Mouse (Mus musculus): ENCODE results near the gene Isyna1. TPM values are rescaled to one million over a fixed set of nuclear protein-coding genes. Genes with fewer than 3 reads are reported as not detected.
"Not testable (repeated sequence)": the region's sequence is repeated elsewhere in the genome, so short reads cannot be mapped to it uniquely, and the experiment has no call there.

Gene Isyna1
- polyA plus RNA-seq, 1 experiment, result 49.6 TPM

DNA sequence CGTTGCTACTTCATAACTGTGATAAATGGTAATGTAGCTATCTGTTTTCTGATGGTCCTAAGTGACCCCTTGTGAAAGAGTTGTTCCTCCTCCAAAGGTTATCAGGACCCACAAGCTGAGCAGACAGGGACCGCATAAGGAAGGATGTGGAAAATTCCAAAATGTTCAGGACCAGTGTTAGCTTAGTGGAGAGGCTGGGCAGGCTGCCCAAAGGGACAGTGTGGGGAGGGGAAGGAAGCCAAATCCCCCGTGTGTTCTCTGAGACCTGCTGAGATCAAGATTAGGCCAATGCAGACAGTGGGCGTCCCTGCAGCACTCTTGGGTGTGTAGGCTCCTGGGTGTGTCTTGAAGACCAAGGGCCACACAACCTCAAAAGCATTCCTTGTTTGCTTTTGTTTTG lies 19.3 kb upstream of the Isyna1 start:
- DNase-seq (ENCODE audit: low spot score), result no peak

DNA sequence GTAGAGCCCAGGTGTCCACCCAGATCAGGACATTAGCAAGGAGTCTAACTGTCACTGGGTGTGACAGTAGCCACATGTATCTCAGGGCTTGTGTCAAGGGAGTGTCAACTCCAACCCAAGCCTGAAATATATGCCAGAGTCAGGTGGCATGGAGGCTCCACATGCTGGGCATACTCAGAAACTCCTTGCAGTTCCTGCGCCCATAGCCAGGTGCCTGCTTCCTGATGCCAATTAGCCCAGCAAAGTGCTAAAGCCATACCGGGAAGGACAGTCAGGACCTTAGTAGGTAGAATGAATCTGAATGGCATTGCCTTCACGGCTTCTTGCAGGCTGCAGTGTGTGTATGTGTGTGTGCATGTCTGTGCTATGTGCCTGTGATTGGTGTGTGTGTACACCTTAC lies 17.0 kb upstream of the Isyna1 start:
- DNase-seq (ENCODE audit: low spot score), result no peak

DNA sequence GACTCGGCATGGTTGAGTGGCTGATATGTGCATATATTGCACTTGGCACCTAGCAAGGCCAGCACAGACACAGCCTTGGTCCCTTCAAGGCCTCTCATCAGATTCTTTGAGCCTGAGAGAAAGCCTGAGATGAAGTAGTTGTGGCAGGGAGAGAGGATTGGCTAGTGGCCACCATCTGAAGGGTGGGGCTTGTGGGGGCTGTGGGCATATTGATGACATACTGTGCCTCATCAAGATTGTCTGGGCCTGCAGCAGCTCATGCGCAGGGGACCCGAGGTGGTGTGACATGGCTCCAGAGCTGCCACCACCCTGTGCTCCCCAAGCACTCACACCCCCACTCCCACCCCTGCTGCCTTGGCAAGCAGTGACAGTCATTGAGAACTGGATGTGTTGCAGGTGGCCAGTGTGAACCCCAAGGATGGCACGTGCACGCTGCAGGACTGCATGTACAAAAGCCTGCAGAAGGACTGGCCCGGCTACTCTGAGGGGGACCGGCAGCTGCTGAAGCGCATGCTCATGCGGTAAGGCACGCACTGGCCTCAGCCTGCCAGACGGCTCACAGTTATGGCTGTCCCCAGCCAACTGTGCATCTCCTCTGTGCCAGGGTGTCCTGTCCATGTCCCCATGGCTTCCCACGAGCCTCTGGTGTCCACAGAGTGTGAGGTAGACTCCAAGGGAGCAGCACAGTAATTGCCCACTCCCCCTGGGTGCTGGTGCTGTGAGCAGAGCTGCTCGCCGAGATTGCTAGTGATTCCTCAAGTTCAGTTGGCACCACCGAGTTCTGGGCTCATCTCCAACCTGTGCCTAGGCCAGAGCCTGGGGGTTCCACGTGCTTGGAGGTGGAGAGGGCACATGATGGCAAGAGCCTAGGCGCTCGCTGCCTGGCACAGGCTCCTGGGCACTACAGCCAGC lies 10.4 kb upstream of the Isyna1 start:
- DNase-seq (ENCODE audit: low spot score), result no peak

DNA sequence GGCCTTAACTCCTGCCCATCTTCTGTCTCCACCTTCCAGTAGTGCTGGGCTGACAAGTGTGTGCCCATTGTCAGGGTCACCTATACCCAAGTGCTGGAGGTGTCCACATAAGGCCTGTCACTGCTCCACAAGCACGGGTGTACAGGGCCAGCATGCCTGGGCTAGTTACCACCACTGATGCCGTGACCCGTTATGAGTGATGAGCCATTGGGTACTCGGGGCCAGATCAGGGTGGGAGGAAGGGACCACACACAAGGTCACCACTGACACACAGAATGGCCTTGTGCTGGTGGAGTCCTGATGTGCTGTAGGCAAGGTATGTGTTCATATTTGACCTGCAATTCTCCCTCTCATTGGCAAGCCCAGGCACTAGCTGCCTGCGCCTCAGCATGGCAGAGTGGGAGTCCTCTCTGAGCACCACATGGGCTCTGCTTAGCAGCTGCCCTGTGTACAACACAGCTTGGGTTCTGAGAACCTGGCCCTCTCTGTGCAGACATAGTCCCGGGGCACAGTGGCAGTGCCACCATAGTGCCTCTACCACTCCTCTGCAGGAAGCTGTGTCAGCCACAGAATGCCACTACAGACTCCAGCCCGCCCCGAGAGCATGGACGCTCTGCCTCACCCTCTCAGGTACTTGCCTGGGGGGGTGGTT lies 9.4 kb upstream of the Isyna1 start:
- no peak for DNase-seq (ENCODE audit: low spot score)

DNA sequence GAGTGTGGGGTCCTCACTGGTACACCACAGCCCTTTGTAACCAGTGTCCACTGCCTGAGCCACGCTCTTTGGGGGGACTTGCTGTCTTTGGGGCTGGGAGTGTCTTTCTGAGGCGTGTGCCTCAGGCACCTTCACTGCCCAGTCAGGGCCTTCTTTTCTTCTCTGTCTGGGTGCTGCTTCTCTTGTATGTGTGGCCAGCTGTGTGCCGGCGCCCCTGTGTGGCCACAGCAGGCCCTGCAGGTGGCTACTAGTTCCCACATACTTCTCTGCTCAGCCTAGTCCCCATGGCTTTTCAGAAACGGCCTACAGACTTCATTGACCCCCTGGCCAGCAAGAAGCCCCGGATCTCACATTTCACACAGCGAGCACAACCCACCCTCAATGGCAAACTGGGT lies 8.9 kb upstream of the Isyna1 start:
- no peak for DNase-seq (ENCODE audit: low spot score)

DNA sequence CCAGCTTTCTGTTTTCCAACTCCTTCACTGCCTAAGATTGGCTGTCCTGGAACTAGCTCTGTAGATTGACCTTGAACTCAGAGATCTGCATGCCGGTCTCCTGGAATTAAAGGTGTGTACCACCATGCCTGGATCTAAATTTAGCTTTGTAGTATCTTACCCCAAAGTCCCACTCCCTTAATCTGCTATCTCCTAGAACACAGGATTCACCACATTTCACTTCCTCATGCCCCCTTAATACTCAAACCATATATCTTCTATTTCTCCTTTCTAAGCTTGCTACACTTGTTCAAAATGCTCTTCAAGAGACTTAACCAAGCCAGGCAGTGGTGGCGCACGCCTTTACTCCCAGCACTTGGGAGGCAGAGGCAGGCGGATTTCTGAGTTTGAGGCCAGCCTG lies 6.2 kb upstream of the Isyna1 start:
- not testable (repeated sequence) for DNase-seq (ENCODE audit: low spot score)

DNA sequence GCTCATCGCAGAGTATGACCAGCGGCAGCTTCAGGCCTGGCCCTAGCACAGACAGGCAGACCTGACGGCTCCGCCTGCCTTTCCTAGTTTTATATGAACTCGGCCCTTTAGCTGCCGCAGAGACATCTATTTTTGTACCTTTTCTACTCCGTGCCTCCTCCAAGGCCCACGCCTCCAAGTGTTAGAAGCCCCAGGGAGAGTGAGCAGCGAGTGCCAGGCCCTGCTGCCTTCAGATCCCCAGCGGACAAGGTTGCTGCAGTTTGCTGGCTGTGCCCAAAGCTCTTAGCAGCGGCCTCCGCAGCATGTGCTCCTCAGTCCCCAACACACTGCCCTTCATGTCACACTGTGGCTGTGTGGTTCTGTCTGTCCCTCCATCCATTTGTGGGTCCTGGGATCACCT lies 2.6 kb upstream of the Isyna1 start:
- no peak for DNase-seq (ENCODE audit: low spot score)

DNA sequence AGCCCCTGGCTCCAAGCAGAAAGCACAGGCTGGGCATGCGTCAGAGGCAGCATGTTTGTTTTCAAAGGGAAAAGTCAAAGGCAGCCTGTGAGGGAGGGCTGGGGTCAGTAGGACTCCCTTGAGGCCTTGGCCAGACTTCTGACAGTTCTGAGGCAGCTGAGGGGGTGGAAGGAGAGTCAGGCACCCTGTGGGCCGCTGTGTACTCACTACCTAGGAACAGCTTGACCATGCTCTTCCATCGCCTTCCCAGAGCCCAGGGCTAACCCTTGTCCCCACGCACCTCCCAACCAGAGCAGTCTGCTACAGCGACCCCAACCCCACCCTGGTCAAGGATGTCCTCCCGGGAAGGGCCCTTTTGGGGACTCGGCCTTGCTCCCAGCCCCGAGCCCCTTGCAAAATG lies 1.0 kb upstream of the Isyna1 start:
- no peak for DNase-seq (ENCODE audit: low spot score)

DNA sequence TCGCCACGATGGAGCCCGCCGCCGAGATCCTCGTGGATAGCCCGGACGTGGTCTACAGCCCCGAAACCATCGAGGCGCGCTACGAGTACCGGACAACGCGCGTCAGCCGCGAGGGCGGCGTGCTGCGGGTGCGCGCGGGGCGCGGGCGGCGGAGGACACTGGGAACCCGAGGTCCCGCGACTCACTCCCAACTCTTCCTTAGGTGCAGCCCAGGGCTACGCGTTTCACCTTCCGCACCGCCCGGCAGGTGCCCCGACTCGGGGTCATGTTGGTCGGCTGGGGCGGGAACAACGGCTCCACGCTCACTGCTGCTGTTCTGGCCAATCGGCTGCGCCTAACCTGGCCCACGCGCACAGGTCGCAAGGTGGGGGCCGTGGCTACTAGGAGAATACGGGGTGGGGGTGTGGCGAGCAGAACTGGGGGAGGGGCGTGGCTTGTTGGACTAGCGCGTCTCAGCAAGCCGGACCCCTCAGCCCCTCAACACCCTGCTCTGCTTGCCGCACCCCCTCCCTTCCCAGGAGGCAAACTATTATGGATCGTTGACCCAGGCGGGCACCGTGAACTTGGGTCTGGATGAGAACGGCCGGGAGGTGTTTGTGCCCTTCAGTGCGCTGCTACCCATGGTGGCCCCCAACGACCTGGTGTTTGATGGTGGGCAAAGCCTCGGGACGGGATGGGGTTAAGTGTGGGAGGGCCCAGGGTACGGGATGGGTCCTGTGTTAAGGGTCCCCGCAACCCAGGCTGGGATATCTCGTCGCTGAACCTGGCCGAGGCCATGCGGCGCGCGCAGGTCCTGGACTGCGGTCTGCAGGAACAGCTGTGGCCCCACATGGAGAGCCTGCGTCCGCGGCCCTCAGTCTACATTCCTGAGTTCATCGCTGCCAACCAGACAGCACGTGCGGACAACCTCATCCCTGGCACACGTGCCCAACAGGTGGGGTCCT lies 720 bp downstream of the Isyna1 start:
- DNase-seq (ENCODE audit: low spot score), result no peak

DNA sequence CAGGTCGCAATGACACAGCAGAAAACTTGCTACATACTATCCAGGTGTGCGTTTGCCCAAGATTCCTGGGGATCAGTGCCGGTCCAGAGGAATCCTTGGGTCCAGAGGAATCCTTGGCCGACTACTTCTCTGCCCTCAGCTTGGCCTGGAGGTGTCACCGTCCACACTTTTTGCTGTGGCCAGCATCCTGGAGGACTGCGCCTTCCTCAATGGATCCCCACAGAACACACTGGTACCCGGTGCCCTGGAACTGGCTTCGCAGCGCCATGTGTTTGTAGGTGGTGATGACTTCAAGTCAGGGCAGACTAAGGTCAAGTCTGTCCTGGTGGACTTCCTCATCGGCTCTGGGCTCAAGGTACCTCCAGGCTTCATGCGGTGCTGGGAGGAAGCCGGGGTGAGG lies 1.6 kb downstream of the Isyna1 start:
- DNase-seq (ENCODE audit: low spot score), result no peak

DNA sequence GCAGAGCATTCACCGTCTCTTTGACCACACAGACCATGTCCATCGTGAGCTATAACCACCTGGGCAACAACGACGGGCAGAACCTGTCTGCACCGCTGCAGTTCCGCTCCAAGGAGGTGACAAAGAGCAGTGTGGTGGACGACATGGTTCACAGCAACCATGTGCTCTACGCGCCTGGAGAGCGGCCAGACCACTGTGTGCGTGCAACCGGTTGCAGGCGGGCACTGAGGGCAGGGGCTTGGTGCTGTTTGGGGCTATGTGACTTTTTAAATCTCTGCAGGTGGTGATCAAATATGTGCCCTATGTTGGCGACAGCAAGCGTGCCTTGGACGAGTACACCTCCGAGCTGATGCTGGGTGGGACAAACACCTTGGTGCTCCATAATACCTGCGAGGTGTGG lies 2.0 kb downstream of the Isyna1 start:
- no peak for DNase-seq (ENCODE audit: low spot score)

DNA sequence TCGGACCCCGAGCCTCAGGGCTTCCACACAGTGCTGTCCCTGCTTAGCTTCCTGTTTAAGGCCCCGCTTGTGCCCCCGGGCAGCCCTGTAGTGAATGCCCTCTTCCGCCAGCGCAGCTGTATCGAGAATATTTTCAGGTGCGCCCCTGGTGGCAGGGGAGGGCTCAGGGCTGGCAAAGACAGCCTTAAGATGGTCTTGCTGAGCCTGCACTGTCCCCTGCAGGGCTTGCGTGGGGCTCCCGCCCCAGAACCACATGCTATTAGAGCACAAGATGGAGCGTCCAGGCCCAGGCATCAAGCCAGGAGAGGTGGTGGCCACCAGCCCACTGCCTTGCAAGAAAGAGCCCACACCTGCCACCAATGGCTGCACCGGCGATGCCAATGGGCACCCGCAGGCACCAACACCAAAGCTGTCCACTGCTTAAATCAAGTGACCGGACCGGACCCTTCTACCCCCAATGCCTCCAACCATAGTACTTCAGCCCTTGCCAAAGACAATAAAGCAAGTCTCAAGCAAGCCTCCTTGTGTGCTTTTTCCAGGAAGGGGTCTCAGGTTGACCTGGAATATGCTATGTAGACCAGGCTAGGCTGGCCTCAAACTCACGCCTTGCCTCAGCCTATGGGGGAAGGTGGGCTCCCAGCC lies 2.7 kb downstream of the Isyna1 start:
- DNase-seq (ENCODE audit: low spot score), result no peak

DNA sequence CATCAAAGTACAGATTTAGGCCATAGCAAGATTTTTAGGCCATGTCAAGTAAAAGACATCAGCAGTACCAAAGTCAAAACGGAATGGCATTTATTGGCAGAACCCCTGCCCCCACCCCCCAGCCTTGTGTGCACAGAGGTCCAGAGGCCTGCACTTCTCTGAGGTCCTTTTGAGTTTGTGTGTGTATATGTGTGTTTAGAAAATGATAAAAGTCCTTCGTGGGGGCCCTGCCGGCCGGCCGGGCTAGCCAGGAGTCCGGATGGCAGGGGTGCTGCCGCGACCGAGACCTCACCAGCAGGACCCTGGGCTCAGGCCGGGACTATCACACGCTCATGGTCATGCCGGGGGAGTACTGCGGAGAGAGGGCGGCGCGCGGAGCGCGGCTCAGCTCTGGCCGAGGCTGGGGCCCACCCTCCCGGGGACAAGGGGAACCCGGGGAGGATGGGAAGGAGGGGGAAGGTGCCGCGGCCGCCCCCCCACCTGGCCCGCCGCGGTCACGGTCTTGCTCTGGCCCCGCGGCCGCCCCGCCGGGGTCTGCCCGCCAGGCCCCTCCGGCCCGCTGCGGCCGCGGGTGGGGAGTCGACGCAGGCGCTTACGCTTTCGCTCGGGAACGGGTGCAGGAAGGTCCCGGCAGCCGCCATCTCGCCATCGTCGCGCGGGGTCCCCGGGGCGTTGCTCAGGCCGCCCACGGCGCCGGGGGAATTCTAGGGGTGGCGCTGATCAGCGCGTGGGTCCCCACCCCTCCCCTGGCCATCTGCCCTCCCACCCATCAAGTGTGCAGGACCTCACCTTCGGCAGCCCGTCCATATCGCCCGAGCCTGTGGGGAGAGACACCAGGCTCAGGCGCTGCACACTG lies 3.5 kb downstream of the Isyna1 start:
- no peak for DNase-seq (ENCODE audit: low spot score)

DNA sequence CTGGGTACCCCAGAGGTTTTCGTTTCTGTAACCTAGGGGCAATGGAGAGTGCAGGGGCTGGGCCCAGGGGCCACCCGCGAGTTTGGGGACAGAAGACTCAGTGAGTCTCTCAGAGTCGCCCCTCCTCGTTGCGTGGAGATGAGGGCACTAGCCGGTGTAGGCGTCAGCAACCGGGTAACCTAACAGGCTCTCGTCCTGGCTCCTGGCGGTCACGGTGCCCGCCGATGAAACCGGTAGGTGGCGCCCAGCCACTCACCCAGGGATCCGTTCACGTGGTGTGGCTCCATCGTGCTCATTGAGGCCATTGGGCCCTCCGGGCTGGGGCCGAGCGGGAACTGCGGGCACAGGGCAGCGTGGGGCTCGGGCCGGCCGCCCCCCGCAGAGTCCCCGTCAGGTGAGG lies 4.1 kb downstream of the Isyna1 start:
- peak; percentile 70 for DNase-seq (ENCODE audit: low spot score)

DNA sequence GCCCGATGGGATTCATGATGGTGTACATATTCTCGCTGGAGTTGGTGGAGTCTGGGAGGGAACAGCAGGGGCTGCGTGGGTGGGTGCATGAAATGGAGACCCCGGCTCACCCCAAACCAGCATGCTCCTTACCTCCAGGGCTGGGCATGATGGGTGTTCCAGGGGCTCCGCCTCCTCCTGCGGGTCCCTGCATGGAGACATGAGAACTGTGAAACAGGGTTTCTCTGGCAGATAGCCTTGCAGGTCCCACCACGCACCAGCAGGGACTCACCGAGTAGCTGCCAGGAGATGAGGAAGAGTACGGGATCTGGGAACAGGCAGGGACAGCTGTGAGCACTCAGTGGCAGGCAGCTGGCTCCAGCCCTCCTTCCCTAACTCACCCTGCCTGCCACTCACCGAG lies 4.5 kb downstream of the Isyna1 start:
- no peak for DNase-seq (ENCODE audit: low spot score)

DNA sequence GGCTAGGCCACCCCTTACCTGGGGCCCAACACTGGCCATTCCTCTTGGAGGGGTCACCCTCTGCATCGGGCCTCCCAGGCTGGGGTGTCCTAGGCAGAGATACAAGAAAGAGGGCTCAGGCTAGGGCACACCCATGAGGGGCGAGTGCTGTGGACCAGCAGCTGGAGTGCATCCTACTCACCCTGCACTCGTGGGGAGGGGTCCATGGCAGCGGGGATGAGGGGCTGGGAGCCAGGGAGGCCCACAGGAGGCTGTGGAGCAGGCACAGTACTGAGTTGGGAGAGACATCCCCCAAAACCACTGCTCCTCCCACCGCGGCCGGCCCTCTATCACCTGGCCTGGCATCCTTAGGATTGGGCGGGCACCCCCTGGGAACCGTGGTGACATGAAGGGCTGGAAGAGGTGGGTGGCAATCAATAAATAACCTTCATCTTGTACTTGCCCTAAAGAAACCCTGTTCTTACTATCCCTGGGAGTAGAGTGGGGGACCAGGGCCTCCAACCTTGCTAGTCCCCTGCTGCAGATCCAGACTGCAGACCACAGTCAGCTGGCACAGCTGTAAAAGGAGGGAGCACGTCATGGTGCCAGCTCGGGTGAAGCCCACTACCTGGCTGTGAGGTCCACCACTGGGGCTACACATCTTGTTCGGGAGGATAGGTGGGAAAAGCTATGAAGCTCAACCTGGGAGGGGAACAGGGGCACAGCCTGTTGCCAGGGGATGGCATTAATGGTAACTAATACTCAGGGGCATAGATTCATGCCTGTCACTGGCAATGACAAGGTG lies 5.5 kb downstream of the Isyna1 start:
- no peak for DNase-seq (ENCODE audit: low spot score)

DNA sequence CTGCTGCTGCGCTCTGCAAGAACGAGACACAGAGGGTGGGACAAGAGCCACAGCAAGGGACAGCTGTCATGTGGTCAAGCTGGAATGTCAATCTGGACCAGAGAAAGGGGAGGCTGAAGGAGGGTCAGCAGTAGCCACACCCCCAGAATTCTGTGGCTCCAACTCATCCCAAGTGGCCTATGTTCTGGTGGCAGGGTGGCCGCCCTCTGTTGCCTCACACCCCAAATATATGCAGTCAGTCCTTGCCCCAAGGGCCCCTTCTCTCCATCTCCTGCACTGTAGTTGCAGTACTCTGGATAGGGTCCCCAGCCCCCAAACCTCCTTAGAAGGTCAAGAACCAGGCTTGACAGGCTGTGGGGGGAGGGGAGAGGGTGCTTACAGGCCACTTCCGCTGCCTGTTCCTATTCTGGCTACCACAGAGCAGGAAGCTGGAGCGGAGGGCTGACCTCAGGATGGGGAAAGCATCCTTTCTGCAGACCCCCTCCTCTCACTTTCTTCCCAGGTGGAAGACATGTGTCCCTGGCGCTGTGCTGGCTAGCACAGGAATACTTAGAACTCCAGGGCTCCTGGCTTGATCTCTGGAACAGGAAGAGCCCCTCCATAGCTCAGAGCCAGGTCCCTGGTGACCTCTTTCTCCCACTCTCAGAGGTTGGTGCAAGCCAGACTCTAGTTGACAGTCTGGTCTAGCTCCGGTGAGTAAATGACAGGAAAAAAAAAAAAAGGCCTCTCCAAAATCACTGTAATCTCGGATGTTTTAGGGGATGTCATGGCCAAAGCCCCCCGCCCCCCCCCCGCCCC lies 6.5 kb downstream of the Isyna1 start:
- DNase-seq (ENCODE audit: low spot score), result no peak

DNA sequence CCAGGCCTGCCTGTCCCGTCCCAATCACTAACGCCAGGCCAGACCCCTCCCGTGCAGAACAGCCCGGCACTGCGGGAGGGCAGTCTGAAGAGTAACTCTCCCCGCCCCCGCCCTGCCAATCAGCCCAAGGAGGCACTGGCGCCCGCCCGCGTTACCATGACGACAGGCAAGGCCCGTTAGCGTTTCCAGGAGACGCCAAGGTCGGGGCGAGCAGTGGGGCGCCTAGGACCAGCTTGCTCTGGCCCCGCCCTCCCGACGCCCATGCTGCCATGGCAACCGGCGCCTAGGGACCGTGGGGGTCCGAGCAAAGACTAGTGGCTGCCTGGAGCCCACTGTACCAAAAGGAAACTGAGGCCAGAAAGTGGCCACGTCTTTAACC lies 7.1 kb downstream of the Isyna1 start:
- no peak for DNase-seq (ENCODE audit: low spot score)

DNA sequence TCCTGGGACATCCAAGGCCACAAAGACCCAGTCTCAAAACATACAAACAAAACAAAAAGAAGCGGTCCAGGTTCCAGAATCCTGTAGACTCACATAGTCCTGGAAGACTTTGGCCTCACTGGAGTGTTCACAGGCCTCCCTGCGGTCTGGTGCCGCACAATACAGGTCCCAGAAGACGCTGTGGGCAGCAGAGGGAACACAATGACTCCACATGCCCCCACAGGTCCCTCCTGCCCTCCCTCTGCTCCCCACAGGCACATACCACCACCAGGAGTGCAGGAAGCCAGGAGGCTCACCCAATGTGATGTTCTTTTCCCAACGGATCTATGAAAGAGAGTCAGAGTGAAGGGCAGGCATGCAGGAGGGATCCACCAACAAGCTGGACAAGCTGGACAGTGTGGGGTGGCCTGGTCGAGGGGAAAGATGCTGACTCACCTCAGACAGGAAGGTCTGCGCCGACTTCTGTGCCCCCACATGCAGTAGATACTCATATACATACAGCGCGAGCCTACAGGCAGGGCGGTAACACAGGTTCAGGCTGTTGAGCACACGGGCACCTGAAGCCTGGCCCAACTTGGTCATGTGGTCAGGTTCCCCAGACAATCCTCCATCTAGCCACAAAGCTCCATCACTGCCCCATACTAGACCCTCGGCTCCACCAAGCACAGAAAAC lies 8.1 kb downstream of the Isyna1 start:
- no peak for DNase-seq (ENCODE audit: low spot score)
